Mouse (Mus musculus): ENCODE data around the gene Nhsl2.

GRCm38 (mm10) chrX:102035671-102036070 lies 186.5 kb downstream of the Nhsl2 start:
- no peak for TF ChIP-seq POLR2A (IDR thresholded peaks at IDR 0.05; ENCODE audit: borderline replicate concordance, insufficient read depth, low read length)
- no peak for TF ChIP-seq CTCF (IDR thresholded peaks at IDR 0.05; ENCODE audit: borderline replicate concordance, insufficient read depth, low read depth, low read length)

All from cerebellum, adult 2 months (tissue).